Mouse (Mus musculus): ENCODE measurements at regions not wholly inside any gene's neighbourhood (a gene's known extent, or its start where the extent isn't known, plus 50 kb on each side); places are given as distances from the start of the nearest gene placed in this dataset.

DNA sequence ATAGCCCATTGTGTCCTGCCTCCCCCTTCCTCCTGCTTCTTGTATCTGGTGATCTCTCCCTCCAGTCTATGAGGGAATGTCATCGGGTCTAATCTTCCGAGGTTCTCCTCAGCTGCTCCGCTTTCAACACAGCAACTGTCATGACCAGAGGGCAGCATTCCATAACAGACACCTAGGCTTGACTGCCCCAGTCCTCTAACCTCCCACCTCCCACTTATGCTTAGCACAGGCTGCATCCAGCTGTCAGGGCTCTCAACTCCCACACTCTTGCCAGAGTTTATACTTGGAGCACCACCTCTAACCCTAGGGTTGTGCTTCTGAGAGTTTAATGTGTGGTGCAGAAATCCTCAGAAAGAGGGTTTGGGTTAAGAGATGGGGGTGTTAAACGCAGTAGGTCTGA lies 137.9 kb upstream of the Rbms1 start:
- DNase-seq (ENCODE audit: low spot score in 2 of 2) = no peak

DNA sequence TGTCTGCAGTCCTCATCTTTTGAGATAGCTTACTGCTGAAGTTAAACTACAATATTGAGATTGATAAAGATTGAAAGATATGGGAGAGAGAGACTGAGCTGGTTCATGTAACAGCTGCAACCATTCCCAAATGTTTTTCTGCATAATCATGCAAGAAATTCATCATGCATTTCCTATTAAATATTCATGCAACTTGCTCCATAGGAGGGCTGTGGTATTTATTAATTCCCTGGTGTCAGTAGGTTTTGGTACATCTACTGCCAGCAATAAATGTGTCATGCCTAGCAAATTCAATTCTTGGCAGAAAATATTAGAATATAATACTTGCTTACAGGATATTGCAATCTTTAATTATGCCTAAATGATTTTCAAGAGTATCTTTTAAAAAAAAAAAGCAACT lies 125.5 kb upstream of the Rbms1 start:
- DNase-seq (ENCODE audit: low spot score in 2 of 2) = no peak

DNA sequence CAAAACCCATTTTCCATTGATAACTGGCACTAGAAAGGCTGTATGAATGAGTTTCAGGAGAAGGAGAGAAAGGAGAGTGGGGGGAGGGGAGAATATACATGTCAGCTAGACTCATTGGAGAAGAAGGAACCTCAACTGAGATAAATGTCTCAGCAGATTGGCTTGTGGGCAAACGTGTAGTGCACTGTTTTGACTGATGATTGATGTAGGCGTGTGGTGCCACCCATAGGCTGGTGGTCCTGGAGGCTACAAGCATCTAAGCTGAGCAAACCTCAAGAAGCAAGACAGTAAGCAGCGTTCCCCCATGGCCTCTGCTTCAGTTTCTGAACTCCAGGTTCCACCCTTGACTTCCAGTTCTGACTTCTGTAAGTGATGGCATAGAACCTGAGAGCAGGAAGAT lies 121.8 kb upstream of the Rbms1 start:
- no peak for DNase-seq (ENCODE audit: low spot score in 2 of 2)

DNA sequence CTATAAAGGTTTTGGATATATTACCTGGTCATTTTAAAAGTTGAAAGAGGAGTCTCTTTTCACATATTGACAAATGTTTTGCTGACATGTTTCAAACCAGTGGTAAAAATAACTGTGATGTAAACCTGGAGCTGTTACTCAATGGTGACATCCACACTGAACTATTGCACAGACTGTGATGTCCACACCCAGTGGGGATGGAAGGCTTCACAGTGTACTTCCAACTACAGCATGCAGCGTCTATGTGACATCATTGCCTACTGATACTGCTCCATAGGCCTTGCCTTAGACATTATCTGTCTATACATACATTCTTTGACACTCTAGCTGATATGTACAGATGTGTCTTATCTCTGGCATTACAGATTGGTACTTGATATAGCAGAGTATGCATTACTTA lies 120.1 kb upstream of the Rbms1 start:
- DNase-seq (ENCODE audit: low spot score in 2 of 2) = no peak

DNA sequence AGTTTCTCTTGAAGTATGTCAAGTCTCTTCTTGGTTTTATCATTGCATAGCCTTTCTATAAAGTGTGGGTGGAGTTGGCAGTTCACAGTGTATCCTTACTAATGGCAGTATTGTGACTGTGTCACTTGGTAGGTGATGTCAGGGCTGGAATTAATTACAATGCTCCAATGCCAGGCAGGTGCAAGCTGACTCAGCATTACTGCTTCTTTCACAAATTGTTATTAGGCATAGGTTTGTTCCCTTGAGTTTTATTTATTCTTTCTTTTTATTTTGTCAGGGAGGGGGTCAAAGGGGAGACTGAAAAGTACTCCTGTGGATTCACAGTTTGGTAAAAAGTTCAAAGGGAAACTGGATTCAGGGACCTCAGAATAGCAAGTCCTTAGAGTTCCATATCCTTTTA lies 119.6 kb upstream of the Rbms1 start:
- DNase-seq (ENCODE audit: low spot score in 2 of 2) = no peak

DNA sequence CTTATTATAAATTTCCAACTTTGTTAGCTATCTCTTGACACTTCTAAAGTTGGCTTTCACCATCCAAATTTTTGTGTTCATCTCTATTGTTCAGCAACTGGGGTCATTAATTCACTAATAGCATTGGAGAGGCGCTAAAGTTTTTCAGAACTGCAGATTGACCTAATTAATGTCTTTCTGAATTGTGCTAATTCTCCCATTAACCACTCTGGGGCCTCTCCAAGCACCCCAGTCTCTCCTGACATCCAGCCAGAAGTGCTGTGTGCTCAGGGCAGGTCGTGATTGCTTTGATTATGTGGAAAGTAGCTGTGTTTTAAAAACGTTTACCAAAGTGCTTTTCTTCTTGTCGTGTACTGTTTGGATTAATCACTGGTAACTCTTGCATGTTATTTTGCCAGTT lies 117.0 kb upstream of the Rbms1 start:
- no peak for DNase-seq (ENCODE audit: low spot score in 2 of 2)

DNA sequence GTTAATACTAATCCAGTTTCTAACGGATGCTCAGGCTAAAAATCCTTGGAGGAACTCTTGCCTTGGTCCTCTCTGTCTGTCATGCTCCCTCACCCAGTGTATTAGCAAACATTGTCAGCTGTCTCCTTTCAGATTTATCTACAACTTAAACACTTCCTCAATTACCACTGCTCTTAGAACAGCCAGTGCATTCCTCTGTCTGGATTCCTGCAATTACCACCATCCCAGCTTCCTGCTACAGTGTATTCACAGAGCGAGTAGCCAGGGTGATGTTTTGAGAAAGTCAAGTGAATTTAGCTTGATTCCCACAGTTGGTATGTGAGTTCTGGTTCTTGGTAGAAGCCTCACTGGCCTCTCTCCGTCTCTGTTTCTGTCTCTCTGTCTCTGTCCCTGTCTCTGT lies 108.0 kb upstream of the Rbms1 start:
- DNase-seq (ENCODE audit: low spot score in 2 of 2) = no peak

DNA sequence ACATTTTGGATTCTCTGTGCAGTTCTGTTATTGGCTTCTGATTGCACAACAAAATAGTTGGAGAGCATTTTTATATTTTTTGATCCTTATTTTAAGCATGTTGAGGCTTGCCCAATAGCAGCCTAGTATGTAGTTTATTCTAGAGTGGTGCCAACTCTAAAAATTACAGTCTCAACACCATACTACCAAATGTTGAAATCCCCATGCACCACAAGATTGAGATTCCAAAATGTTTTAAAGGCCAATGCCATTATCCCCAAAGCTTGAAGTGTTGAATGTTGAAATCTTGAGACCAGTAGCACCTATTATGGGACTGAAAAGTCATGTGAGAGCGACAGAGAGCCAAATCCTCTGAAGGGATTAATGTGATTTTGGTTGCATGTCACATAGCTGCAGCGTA lies 104.9 kb upstream of the Rbms1 start:
- no peak for DNase-seq (ENCODE audit: low spot score in 2 of 2)

DNA sequence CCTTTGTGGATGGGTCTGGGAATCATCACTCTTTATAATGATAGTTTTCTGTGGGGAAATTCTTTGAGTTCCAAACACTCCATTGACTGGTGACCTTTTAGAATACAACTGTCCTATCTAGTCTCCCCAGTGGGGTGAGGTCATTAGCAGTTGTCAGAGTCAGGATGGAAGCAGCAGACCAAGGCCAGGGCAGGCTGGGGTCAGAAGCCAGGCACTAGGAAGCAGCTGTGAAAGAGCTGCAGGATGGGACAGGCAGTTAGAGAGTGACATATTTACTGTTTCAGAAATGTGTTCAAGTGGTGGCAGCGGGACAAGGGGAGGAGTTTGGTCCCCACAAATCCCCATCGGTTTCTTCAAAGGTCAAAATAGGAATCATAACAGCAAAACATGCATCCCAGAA lies 99.1 kb upstream of the Rbms1 start:
- no peak for DNase-seq (ENCODE audit: low spot score in 2 of 2)

DNA sequence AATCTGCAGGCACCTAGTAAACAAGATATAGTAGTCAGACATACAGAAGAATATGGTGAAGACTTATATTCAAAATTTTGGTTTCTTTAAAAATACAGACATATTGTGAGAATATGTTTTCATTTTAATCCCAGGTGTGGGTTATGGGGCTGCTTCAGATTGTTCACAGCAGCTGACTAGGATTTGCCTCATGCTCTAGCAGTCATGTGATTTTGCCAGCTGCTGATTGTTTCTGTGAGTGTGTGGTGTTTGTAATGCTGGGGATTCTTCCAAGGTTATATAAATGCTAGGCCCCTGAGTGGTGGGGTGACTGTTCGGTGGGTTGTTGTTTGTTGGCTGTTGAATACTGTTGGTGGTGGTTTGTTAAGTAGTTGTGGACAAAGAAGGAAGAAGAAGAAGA lies 97.9 kb upstream of the Rbms1 start:
- no peak for DNase-seq (ENCODE audit: low spot score in 2 of 2)

DNA sequence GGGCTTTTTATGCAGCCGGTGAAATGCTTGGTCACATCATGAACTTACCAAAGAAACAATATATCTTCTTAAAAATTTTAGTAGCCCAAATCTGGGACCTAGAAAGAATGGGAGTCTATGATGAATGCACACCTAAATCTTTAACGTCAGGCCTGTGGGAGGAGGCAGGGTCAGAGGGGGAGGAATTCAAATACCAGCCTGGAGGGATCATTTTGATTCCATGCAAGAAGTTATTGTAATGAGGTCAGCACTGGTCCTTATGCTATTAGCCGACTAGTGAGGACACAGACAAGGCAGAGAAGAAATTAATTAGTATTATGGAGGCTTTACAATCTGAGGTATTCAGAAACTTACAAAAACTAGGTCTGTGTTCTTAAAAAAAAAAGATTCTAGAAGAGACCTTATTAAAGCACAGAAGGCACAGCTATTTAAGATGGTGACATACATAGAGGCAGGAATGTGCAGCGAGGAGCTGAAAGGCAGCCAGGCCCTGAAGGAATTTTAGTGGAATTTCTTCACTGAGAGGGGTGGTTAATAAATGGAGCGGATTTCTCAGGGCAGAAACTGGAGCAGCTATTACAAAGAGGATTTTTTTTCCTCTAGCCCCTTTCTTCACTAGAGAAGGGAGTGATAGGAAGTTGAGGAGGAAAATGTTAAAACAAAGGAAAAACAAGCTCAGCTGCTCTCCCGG lies 95.7 kb upstream of the Rbms1 start:
- no peak for DNase-seq (ENCODE audit: low spot score in 2 of 2)

DNA sequence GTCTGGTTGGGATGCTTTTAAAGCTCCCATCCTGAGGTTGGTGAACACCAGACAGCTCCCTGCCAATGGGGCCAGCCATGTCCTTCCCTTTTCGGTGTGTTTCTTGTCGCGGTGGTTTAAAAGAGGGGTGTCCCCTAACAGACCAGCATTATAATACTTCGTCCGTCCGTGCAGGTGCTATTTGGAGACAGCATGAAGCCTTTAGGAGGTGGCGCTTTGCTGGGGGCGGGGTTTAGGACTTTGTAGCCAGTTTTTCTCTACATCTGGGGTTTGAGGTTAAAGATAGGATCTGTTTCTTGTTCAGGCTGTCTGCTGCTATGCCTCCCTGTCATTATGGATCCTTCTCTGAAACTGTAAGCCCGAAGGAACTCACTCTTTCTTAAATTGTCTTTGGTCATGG lies 89.3 kb upstream of the Rbms1 start:
- DNase-seq (ENCODE audit: low spot score in 2 of 2) = no peak

DNA sequence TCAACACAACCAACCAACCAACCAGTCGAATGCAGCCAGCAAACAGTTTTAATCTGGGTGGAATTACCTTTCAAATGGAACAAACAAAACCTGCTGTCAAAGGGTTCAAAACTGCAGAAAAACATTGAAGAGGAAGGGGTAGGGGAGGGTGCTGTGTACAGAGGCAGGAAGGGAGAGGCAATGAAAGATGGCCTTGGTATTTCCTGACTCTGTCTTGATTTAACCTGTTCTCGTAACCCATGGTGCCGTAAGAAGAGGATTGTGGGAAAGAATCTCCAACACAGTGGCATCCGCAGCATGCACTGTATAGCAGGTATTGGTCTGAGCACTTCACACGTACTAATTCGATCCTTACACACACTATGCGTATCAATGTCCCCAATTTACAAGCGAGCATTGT lies 88.8 kb upstream of the Rbms1 start:
- no peak for DNase-seq (ENCODE audit: low spot score in 2 of 2)

DNA sequence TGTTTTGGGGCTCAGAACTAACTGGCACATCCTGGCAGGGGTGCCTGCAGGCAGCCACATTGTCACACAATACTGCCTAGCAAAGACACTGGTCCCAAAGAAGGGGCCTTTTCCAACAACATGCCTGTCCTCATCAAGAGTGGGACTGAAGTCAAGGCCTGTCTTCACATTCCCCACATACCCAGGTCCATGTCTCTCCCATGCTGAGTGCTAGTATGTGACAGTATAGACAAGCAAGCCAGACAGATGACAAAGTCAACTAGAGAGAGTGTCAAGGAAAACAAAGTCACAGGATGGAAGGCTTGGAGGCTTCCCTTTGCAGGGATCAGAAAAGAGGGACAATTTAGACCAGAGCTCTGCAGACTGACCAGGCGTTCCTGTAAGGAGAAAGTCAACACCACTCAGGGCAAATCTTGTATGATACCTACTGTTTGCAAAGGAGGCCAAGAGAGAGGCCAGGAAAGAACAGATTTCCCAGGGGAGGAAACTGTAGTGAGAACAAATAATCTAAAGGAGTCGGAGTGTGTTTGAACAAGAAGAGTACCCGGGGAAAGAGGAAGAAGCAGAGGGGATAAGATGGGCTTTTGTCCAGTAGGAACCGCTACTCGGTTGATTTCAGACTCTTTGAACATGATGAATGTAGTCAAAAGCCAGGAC lies 83.2 kb upstream of the Rbms1 start:
- DNase-seq (ENCODE audit: low spot score in 2 of 2) = no peak

DNA sequence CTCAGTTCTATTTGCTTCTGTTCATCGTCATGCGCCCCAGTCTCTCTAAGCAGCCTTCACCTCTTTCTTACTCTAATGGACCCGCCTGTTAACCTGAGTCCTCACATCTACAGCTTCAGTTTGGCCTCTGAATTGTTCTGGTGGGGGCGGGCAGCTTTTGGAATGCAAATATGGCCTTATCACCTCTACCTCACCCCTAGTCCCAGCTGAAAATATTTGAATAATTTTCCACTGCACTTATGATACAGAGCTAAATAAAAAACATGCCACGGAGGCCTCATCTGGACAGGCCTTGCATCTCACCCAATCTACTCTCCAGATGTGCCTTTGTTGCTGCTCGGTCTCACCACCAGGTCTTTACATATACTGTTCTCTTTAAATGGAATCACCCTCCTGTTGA lies 82.5 kb upstream of the Rbms1 start:
- DNase-seq (ENCODE audit: low spot score in 2 of 2) = no peak

DNA sequence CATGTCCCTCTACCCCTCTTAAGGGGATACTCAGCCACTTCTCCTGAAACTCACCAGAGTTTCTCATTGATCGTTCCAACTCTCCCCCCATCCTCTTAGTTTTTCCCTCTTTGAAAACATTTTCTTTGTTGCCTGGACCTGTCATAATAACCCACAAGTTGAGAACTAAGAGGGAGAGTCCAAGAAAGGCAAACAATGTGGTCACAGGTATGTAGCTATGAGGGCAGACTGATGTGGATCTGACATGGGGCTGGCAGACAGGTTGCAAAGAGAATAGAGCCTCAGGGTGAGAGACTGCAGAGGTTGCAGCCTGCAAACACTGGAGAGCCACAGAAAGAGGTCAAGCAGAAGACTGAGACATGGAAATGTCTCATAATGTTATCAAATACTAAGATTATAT lies 69.9 kb upstream of the Rbms1 start:
- no peak for DNase-seq (ENCODE audit: low spot score in 2 of 2)

DNA sequence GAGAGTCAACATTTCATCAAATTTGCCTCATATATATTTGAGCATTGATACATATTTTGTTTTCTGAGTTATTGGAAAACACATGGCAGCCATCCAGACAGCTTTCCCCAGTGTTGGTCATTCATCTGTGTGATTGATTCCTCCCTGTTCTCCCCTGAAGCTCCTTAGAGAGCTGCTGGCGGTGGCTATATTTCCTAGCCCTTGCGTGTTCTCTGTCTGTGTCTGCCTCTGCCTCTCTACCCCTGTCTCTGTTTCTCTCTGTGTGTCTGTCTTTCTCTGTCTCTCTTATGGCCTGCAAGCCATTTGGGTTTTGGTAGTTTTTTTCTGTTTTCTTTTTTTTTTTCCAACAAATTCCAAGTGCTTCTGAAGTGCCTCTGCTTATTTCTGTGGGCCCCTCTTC lies 66.7 kb upstream of the Rbms1 start:
- no peak for DNase-seq (ENCODE audit: low spot score in 2 of 2)

DNA sequence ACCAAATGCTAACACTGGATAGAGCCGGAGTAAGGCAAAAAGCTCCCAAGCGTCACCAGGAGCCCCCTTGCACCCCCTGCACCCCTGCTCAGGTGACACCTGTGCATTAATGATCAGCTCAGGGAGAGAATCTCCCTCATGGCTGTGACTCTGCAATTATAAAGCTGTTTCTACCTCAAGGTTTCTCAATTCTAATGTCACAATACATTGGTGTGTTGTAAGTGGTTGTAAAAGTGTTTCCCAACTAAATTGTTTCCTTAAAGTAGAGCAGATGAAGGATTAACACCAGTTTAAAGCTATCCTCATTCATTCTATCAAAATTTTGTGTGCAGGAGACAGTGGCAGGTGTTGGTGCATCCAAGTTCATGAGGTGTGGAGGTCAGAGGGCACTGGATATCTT lies 65.6 kb upstream of the Rbms1 start:
- no peak for DNase-seq (ENCODE audit: low spot score in 2 of 2)

DNA sequence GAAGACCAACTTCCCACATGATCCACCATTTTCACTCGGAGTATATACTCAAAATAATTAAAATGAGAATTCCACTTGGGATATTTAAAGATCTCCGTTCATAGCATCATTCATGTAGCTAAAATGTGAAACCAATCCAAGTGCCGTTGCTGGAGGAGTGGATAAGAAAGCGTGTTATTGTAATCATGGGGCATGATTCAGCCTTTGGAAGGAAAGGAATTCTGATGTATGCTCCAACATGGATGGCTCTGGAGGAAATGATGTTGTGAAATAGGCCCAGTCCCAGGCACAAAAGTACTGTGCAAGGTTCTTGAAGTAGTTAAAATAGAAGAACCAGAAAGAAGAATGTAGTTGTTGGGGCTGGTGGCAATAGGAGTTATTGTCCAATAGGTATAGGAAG lies 64.7 kb upstream of the Rbms1 start:
- no peak for DNase-seq (ENCODE audit: low spot score in 2 of 2)

DNA sequence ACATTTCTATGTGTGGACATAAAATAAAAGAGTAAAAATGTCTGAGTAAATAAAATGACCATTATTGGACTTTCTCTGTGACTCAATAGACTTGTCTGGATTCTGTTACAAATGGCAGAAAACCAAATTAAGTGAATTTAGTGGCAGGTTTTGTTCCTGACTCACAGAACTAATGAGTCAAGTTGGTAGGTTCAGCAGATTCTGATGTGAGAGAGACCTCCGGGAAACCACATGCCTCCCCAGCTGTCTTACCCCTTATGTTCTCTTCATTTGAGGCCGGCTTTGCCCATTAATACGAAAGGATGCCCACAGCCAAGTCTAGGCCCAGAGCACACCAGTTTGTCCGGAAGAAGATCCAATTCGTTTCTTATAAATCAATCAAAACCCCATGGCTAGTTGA lies 59.4 kb upstream of the Rbms1 start:
- DNase-seq (ENCODE audit: low spot score in 2 of 2) = no peak

DNA sequence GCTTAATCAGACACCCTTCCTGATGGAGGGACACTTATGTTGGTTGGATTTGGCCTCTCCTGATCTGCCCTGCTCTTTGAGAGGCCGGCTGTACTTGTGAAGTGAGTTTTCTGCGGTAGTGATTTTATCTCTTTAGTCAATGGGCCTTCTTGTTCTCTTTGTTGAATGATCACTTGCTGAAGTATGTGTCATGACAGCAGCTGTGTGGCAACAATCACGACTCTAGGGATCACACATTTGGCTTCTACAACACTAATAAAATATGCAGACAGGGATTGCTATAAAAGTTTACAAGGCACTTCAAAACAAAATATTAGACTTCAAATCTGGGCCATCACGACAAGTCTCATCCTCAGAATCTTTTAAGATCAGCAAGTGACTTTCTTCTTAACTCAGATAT lies 57.8 kb upstream of the Rbms1 start:
- no peak for DNase-seq (ENCODE audit: low spot score in 2 of 2)

DNA sequence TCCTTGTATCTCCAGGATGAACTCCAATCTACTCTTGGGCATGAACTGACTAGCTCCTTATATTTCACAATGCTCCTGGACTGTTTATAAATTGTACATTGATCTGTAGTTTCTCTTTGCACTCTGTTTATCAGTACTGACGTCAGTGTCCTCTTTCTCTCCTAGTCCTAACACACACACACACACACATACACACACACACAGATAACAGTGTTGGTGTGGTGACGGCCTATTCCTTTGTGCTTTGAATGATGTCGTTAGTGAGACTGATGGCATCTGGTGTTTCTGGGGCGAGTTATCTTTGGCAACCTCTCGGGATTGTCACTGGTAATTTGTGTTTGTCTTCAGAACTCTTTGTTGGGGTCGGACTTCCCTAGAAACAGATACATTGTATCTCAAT lies 50.0 kb upstream of the Rbms1 start:
- no peak for DNase-seq (ENCODE audit: low spot score in 2 of 2)

Data from left cerebral cortex, adult 8-10 months (tissue).